In the genomic region with DNA sequence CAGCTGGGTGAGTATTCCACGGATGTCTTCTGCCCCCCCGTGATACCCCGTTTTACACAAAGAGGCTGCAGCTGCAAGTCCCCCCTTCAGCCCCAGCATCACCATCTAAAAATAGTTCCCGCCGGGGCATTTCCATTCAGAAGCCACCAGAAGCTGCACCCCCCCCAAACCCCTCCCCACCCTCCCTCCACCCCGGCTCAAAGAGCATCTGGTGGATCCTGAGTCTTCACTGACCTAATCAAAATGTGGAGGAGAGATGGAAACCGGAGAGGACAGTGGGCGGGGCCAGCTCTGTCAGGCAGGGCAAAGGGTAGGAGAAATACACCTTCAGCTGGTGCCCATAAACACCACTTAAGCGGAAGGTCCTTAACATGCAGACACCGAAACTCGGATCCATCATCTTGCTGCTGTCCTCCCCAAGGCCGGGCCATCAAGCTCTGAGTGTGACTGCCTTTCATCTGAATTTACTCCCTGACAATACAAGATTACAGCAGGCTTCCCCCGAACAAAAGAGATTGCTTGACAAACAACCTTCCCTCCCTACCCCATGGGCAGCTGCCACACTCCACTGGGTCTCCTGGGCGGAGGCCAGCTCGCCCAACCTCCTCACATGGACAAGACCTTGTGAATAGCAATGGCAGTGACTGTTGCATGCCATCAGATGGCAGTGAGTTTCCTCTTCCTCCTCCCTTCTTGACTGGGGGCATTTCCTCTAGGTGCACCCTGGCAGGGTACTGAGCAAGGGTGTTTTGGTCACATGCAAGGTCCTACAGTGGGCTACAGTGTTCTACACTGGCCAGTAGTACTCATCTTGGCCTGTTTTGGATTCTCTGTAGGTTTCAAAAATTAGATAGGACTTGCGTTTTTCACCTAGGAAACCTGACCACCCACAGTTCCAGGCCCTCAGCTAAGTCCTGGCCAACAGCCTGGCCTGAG, we compare ENCODE assay signal across 12 mouse cellular contexts. TPM values are rescaled to one million over a fixed set of nuclear protein-coding genes. Genes with fewer than 3 reads are reported as not detected.
DNase-seq lines count a peak whose midpoint lies in the region; ATAC-seq and TF ChIP-seq lines count a peak whose summit lies in the region.
"Had no signal": no experiment of that assay in that cellular context is flagged by ENCODE, and none has a peak within 500 bp of the region (broad histone marks: within the 10 kb centered on the region; RNA-seq: fewer than 3 reads in every experiment).

No protein-coding gene starts in this region.

- no peaks in the 10 kb centered on the region for H3K36me3 ChIP-seq in embryonic facial prominence, embryonic 11.5 days (replicated peaks; ENCODE audit: control insufficient read depth, insufficient read depth, low read depth, low read length)
- no peaks in the 10 kb centered on the region for H3K36me3 ChIP-seq in kidney, adult 2 months (ENCODE audit: control insufficient read depth, insufficient read depth, low read length)
- no peaks in the 10 kb centered on the region for H3K36me3 ChIP-seq in midbrain, embryonic 16.5 days (ENCODE audit: control insufficient read depth, insufficient read depth, low read length)

- no peak overlapping the region for H3K9ac ChIP-seq in embryonic facial prominence, embryonic 11.5 days (replicated peaks; ENCODE audit: low read length)
- H3K9ac ChIP-seq in midbrain, embryonic 16.5 days (ENCODE audit: low read depth, low read length): no peak overlapping the region

- TF ChIP-seq POLR2A in kidney, adult 2 months (IDR thresholded peaks at IDR 0.05; ENCODE audit: low read depth, low read length): no peak

- H3K4me1 ChIP-seq in embryonic facial prominence, embryonic 11.5 days (ENCODE audit: control insufficient read depth, insufficient read depth, low read length): no peaks in the 10 kb centered on the region
- peaks cover 3% of the 10 kb centered on the region; the same call in 1 of the 2 replicates for H3K4me1 ChIP-seq in kidney, adult 2 months (ENCODE audit: control insufficient read depth, insufficient read depth, low read length)
- H3K4me1 ChIP-seq in midbrain, embryonic 16.5 days (ENCODE audit: control insufficient read depth, insufficient read depth, low read length): peaks cover 4% of the 10 kb centered on the region

- DNase-seq in embryo, embryonic 10 days (ENCODE audit: low spot score): peak; percentile 68
- peak; percentile 32 for DNase-seq in embryonic facial prominence, embryonic 11.5 days (ENCODE audit: low spot score)
- peak; percentile 86 for DNase-seq in kidney, adult 2 months
- no peak for DNase-seq in adrenal gland, adult 2 months
- DNase-seq in layer of hippocampus, adult 9-10 months (ENCODE audit: low spot score): no peak
- no peak for DNase-seq in thymus, postnatal 25 days
- no peak for DNase-seq in thymus, postnatal 4 days
- DNase-seq: cerebellum, adult 9-11 months had no signal

- no peak overlapping the region for H3K4me3 ChIP-seq in embryonic facial prominence, embryonic 11.5 days (ENCODE audit: low read depth, low read length)
- no peak overlapping the region for H3K4me3 ChIP-seq in kidney, adult 2 months (ENCODE audit: insufficient read depth, low read depth, low read length)
- H3K4me3 ChIP-seq in midbrain, embryonic 16.5 days (ENCODE audit: low read depth, low read length): no peak overlapping the region
- H3K4me3 ChIP-seq: megakaryocyte, embryonic 14.5 days had no signal

- H3K9me3 ChIP-seq in embryonic facial prominence, embryonic 11.5 days (replicated peaks; ENCODE audit: control insufficient read depth, low read length): no peaks in the 10 kb centered on the region
- H3K9me3 ChIP-seq in midbrain, embryonic 16.5 days (replicated peaks; ENCODE audit: control insufficient read depth, low read length, poor library complexity, severe bottlenecking): no peaks in the 10 kb centered on the region
- H3K9me3 ChIP-seq: megakaryocyte, embryonic 14.5 days had no signal

- no peak overlapping the region for H3K4me2 ChIP-seq in embryonic facial prominence, embryonic 11.5 days (ENCODE audit: low read depth, low read length)
- H3K4me2 ChIP-seq in midbrain, embryonic 16.5 days (ENCODE audit: low read length): peak overlapping the region; percentile 14; the same call in 1 of the 2 replicates

- 30% methylated on average over 16 of the region's 16 CpGs for WGBS in embryonic facial prominence, embryonic 11.5 days
- WGBS in kidney, adult 2 months: 16% methylated on average over 16 of the region's 16 CpGs
- WGBS in midbrain, embryonic 16.5 days: 16% methylated on average over 16 of the region's 16 CpGs

- ATAC-seq in embryonic facial prominence, embryonic 11.5 days (replicated peaks; ENCODE audit: insufficient number of reproducible peaks, low FRiP score, low TSS enrichment, low read depth): no peak
- no peak for ATAC-seq in midbrain, embryonic 16.5 days

- TF ChIP-seq CTCF in kidney, adult 2 months (conservative IDR thresholded peaks at IDR 0.05; ENCODE audit: insufficient read depth, insufficient read length, low read depth, low read length): no peak

- no peak overlapping the region for H3K27ac ChIP-seq in embryonic facial prominence, embryonic 11.5 days (replicated peaks; ENCODE audit: low read depth, low read length)
- peak overlapping the region; percentile 20; the same call in 1 of the 2 replicates for H3K27ac ChIP-seq in kidney, adult 2 months (ENCODE audit: insufficient read depth, low read depth, low read length)
- H3K27ac ChIP-seq in midbrain, embryonic 16.5 days (ENCODE audit: low read length): no peak overlapping the region

- no peaks in the 10 kb centered on the region for H3K27me3 ChIP-seq in embryonic facial prominence, embryonic 11.5 days (ENCODE audit: control insufficient read depth, insufficient read depth, low read length)
- H3K27me3 ChIP-seq in kidney, adult 2 months (replicated peaks; ENCODE audit: control insufficient read depth, insufficient read depth, low read length): no peaks in the 10 kb centered on the region
- no peaks in the 10 kb centered on the region for H3K27me3 ChIP-seq in midbrain, embryonic 16.5 days (ENCODE audit: control insufficient read depth, insufficient read depth, low read depth, low read length)

RNA-seq across cellular contexts. Expression of a gene that starts 32.3 kb away (rescaled TPM):
- polyA plus RNA-seq in embryonic facial prominence, embryonic 11.5 days (2014; fragmentation: Nextera tagmentation; extraction: Ambion mirVana): 0.25 TPM in 1 of 2 replicates, not detected in the other
- 0.29 and 0.48 TPM in 2 replicates for polyA plus RNA-seq in kidney, adult 2 months (2012; rRNA removed)
- polyA plus RNA-seq in midbrain, embryonic 16.5 days (2015; fragmentation: Nextera tagmentation; extraction: Ambion mirVana): 0.65 TPM in 1 of 2 replicates, not detected in the other
- total RNA-seq in adrenal gland, adult 2 months (2021): not detected
- 0.47 and 0.74 TPM in 2 replicates for polyA plus RNA-seq in adrenal gland, adult 2 months (2012; rRNA removed)
- polyA plus RNA-seq: limb, embryonic 11.5 days; testis, adult 2 months had no signal

RNA-seq across cellular contexts. Expression of a gene that starts 39.2 kb away (rescaled TPM):
- polyA plus RNA-seq in embryonic facial prominence, embryonic 11.5 days (2014; fragmentation: Nextera tagmentation; extraction: Ambion mirVana): 307 and 343 TPM in 2 replicates
- polyA plus RNA-seq in kidney, adult 2 months (2012; rRNA removed): 176 and 280 TPM in 2 replicates
- polyA plus RNA-seq in midbrain, embryonic 16.5 days (2015; fragmentation: Nextera tagmentation; extraction: Ambion mirVana): 492 and 521 TPM in 2 replicates
- total RNA-seq in adrenal gland, adult 2 months (2021): 100 to 1,000 TPM; 320 to 351 TPM
- polyA plus RNA-seq in adrenal gland, adult 2 months (2012; rRNA removed): 51.9 and 62.0 TPM in 2 replicates

Comparison
In these comparisons a context has a peak if more than half of its experiments do, and no peak if none do; other contexts are left out.
1. DNase-seq: peak in embryo, embryonic 10 days (single experiment), embryonic facial prominence, embryonic 11.5 days (single experiment) and kidney, adult 2 months (single experiment); none in adrenal gland, adult 2 months (single experiment), layer of hippocampus, adult 9-10 months (single experiment), thymus, postnatal 25 days (single experiment) and thymus, postnatal 4 days (single experiment).